27 mouse cellular contexts compared by ENCODE assay signal in the genomic region with DNA sequence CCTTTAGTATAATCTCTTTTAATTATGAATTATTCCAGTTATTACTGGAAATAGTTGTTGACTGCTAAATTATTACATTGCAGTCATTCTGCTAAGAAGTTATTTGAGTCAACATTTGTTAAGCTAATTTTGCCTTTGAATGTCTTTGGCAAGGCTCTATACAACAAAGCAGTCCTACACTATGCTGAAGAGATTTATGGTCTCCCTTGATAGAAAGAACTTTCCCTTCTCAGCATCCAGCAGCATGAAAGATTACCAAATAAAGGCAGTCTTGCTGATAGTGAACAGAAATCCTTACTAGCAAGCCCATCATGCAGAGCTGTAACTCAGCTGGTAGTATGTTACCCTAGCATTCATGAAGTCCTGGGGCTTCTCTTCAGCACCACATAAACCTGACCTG.
"Had no signal": no experiment of that assay in that cellular context is flagged by ENCODE, and none has a peak within 500 bp of the region (broad histone marks: within the 10 kb centered on the region; RNA-seq: fewer than 3 reads in every experiment).

No protein-coding gene starts in this region.

- H3K27ac ChIP-seq: gastrocnemius, adult 2 months; heart, embryonic 10.5 days; hindbrain, embryonic 12.5 days; hindbrain, embryonic 14.5 days; intestine, embryonic 15.5 days; kidney, embryonic 15.5 days; layer of hippocampus, adult 2 months; left cerebral cortex, adult 2 months; limb, embryonic 10.5 days; limb, embryonic 12.5 days had no signal

- H3K4me3 ChIP-seq: gastrocnemius, adult 2 months; heart, embryonic 10.5 days; heart, embryonic 12.5 days; hindbrain, embryonic 12.5 days; intestine, embryonic 15.5 days; kidney, embryonic 15.5 days; layer of hippocampus, adult 2 months; left cerebral cortex, adult 2 months; limb, embryonic 10.5 days; limb, embryonic 12.5 days had no signal

- ATAC-seq: forebrain, postnatal 0 days; hindbrain, embryonic 16.5 days; inflammation-experienced regulatory T-cells, adult 6 months; intestine, embryonic 15.5 days; intestine, postnatal 0 days had no signal

- H3K9me3 ChIP-seq: heart, embryonic 10.5 days; hindbrain, embryonic 12.5 days; intestine, embryonic 15.5 days; kidney, embryonic 15.5 days; limb, embryonic 10.5 days; limb, embryonic 12.5 days had no signal

- H3K4me1 ChIP-seq: heart, embryonic 10.5 days; heart, embryonic 12.5 days; hindbrain, embryonic 12.5 days; intestine, embryonic 15.5 days; kidney, embryonic 15.5 days; limb, embryonic 10.5 days; limb, embryonic 12.5 days had no signal

- H3K9ac ChIP-seq: forebrain, postnatal 0 days; heart, embryonic 12.5 days; hindbrain, embryonic 12.5 days; hindbrain, embryonic 14.5 days; intestine, embryonic 15.5 days; kidney, embryonic 15.5 days; limb, embryonic 12.5 days had no signal

- H3K4me2 ChIP-seq: heart, embryonic 12.5 days; hindbrain, embryonic 12.5 days; hindbrain, embryonic 14.5 days; intestine, embryonic 15.5 days; kidney, embryonic 15.5 days; limb, embryonic 12.5 days; liver, embryonic 11.5 days had no signal

- H3K27me3 ChIP-seq: heart, embryonic 12.5 days; hindbrain, embryonic 12.5 days; intestine, embryonic 15.5 days; kidney, embryonic 15.5 days; limb, embryonic 12.5 days had no signal

- DNase-seq: forebrain, postnatal 0 days; gastrocnemius, adult 2 months; gastrocnemius, postnatal 10 days; gastrocnemius, postnatal 25 days; heart, adult 18-20 months; heart, postnatal 14 days; heart, postnatal 36 days; kidney, adult 2 months; kidney, adult 9 months; kidney, postnatal 10 days; kidney, postnatal 25 days; kidney, postnatal 4 days; liver had no signal

- H3K36me3 ChIP-seq: heart, embryonic 10.5 days; heart, embryonic 12.5 days; hindbrain, embryonic 12.5 days; intestine, embryonic 15.5 days; kidney, embryonic 15.5 days; limb, embryonic 10.5 days; limb, embryonic 12.5 days had no signal
